Mouse (Mus musculus) liver, embryonic 16.5 days (tissue): Measurements from ENCODE around the gene Cdh24. TPM values are rescaled to one million over a fixed set of nuclear protein-coding genes. Genes with fewer than 3 reads are reported as not detected.

Experiments used
- ATAC-seq: fragments of 200-750 bp; cut with Nextera tagmentation; 2 replicates; pipeline ENCODE4 v1.8.0; 2017; ENCODE audit warnings: low read depth, mild to moderate bottlenecking, moderate number of reproducible peaks, moderate library complexity
- H3K27ac ChIP-seq: fragments of 300-500 bp; sonication (generic); 2 replicates; pipeline ENCODE4 v1.5.1; 2014; ENCODE audit warnings: mild to moderate bottlenecking, low read length
- H3K27me3 ChIP-seq: fragments of 300-500 bp; sonication (generic); 2 replicates; pipeline ENCODE4 v1.6.1; 2014; ENCODE audit warnings: low read depth, low read length, mixed read lengths; ENCODE audit not compliant: control insufficient read depth, insufficient read depth
- H3K36me3 ChIP-seq: fragments of 300-500 bp; sonication (generic); 2 replicates; pipeline ENCODE4 v1.6.1; 2014; ENCODE audit warnings: mild to moderate bottlenecking; ENCODE audit not compliant: control insufficient read depth, insufficient read depth
- H3K4me1 ChIP-seq: fragments of 300-500 bp; sonication (generic); 2 replicates; pipeline ENCODE4 v1.6.1; 2014; ENCODE audit warnings: low read depth, low read length, mixed read lengths; ENCODE audit not compliant: control insufficient read depth
- H3K4me2 ChIP-seq: fragments of 300-500 bp; sonication (generic); 2 replicates; pipeline ENCODE4 v1.6.1; 2014; ENCODE audit warnings: low read depth, low read length, mixed read lengths
- H3K4me3 ChIP-seq: fragments of 300-500 bp; sonication (generic); 2 replicates; pipeline ENCODE4 v1.5.1; 2014; ENCODE audit warnings: low read depth, mild to moderate bottlenecking, low read length
- H3K9ac ChIP-seq: fragments of 300-500 bp; sonication (generic); 2 replicates; pipeline ENCODE4 v1.6.1; 2014; ENCODE audit warnings: low read depth, low read length
- H3K9me3 ChIP-seq: fragments of 300-500 bp; sonication (generic); replicated peaks from 2 replicates; pipeline ENCODE4 v1.6.1; 2016; ENCODE audit warnings: low read length; ENCODE audit not compliant: control insufficient read depth
- WGBS: fragments of 180-500 bp; shearing (Covaris S2); extraction: QIAGEN DNeasy Blood & Tissue Kit; methylation state at CpG from one replicate; pipeline ENCODE4 v1.1.7; 2014; ENCODE audit not compliant: insufficient replicate concordance; 5-methylcytosine and 5-hydroxymethylcytosine counted together
- polyA plus RNA-seq: library from polyadenylated mRNA; unstranded; fragments of >200 nt; fragmentation: Nextera tagmentation; extraction: Ambion mirVana; gene quantifications from 2 replicates; pipeline ENCODE4 v1.2.1, GENCODE M21; 2015

The Cdh24 gene
- polyA plus RNA-seq, 1 experiment from 2014 or later, result 0.25 TPM

DNA sequence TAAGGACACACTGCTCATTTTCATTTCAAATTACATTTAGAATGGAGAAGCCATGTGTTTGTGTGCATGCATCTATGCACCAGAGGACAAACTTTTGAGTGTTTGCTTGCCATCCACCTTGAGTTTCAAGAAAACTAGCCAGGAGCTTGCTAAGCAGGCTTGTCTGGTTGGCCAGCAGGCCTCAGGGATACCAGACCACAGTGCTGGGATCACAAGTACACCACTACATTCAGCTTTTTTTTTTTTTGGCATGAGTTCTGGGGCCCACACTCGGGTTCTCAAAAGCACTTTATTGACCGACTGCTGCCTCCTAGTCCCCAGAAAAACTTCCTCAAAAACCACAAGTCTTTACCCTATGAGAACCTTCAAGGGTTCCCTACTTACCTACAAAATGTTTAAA, 33.2 kb upstream of the Cdh24 start:
- H3K27me3 ChIP-seq, result no peaks in the 10 kb centered on the region
- no peak overlapping the region for H3K27ac ChIP-seq
- ATAC-seq, result no peak
- H3K9ac ChIP-seq, result no peak overlapping the region
- 47% methylated on average over 2 of the region's 2 CpGs for WGBS
- peaks cover 35% of the 10 kb centered on the region for H3K36me3 ChIP-seq
- H3K4me1 ChIP-seq, result no peaks in the 10 kb centered on the region; the same call in 1 of the 2 replicates
- H3K9me3 ChIP-seq, result no peaks in the 10 kb centered on the region
- H3K4me3 ChIP-seq, result no peak overlapping the region
- H3K4me2 ChIP-seq, result no peak overlapping the region

DNA sequence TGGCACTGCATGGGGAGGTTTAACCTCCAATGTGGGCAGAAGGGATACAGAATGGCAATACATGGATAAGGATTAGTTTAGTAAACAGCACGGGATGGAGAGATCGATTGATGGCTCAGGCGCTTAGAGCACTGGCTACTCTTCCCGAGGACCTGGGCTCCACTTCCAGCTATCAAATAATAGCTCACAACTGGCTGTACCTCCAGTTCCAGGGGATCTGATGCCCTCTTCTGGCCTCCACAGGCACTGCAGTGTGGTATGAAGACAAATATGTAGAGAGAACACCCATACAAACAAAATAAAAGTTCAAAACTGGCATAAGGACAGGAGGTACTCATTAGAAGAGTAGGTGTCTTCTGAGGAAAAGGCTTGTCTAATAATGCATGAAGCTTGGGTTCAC, 28.2 kb upstream of the Cdh24 start:
- Histone ChIP-seq H3K9ac (no peak overlapping the region), H3K9me3 (no peaks in the 10 kb centered on the region), H3K4me1 (no peaks in the 10 kb centered on the region), H3K4me2 (no peak overlapping the region), H3K27ac (no peak overlapping the region), H3K4me3 (no peak overlapping the region), H3K36me3 (peaks cover 42% of the 10 kb centered on the region), H3K27me3 (no peaks in the 10 kb centered on the region)
- ATAC-seq, result 0 out of 2 replicates have a peak, but pooled peaks have one; percentile 35
- WGBS, result 54% methylated on average over 4 of the region's 4 CpGs

DNA sequence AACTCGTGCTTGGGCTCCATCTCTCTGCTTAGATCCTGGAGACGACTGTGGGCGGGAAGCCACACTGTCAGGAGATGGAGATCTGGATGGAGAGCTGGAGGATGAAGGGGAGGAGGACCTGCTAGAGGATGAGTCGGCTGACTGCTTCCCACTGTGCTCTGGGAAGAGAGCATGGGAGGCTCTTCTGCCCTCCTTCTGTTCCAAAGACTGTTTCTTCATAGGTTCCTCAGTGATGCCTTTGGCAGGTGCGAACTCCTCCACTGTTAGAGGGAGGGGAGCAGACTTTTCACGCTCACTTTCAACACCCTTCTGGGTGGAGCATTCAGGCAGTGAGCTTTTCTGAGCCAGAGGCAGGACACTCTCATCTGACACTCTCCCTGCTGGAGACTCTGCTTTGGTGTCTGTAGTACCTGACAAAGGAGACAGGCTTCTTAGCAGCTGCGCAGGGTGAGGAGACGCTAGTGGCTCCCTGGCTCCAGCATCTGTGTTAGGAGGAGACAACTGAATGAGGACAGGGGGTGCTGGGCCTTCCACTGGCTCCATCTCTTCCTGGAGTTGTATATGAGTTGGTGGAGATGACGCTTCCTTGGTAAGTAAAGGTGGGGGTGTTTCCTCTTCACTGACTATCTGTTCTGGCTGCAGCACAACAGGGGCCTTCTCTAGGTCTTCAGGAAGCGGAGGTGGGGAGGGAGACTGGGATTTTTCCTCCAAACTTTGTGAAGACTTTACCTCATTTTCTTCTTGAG, 23.5 kb upstream of the Cdh24 start:
- Histone ChIP-seq H3K9ac (no peak overlapping the region), H3K27ac (no peak overlapping the region), H3K4me3 (no peak overlapping the region), H3K4me2 (no peak overlapping the region), H3K36me3 (peaks cover 72% of the 10 kb centered on the region), H3K9me3 (no peaks in the 10 kb centered on the region), H3K4me1 (no peaks in the 10 kb centered on the region), H3K27me3 (no peaks in the 10 kb centered on the region)
- no peak for ATAC-seq
- 82% methylated on average over 10 of the region's 10 CpGs for WGBS

DNA sequence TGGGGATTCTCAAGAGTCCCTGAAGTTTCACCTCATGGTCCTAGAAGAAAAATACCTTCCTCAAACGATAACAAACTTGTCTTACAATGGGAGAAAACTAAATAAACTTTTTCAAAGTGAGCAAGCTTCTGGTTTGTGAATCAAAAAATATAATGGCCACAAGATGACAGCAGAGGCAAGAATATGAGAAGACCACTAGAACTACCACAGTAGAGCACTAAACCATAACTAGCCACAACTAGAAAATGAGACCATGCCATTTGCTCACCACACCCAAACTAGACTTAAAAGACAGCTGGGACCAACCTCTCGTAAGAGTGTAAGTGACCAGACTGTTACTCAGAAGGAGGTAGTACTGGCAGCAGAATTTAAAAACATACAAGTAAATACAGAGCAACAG, 18.8 kb upstream of the Cdh24 start:
- ATAC-seq, result no peak
- Histone ChIP-seq H3K4me1 (no peaks in the 10 kb centered on the region), H3K27ac (no peak overlapping the region), H3K9me3 (no peaks in the 10 kb centered on the region), H3K27me3 (no peaks in the 10 kb centered on the region), H3K9ac (no peak overlapping the region), H3K36me3 (peaks cover 75% of the 10 kb centered on the region), H3K4me2 (no peak overlapping the region), H3K4me3 (no peak overlapping the region)
- 81% methylated on average over 2 of the region's 2 CpGs for WGBS

DNA sequence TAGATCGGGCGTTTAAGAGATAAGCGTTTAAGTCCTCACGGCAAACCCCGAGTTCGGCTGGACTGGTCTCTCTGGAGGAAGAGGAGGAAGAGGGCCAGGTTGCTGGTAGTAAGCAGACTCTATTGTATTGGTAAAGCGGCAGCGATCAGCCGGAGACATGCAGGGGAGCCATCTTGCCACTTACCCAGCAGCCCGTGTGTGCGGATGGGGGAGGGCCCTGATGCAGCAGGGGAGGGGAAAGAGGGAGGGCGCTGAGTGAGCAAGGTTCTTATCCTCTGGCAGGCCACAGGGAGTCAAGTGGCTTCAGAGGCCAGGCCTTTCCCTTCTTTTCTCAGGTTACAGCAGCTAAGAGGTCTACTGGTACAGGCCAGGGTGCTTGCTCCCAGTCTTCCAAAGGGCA, 12.3 kb upstream of the Cdh24 start:
- Histone ChIP-seq H3K4me1 (peaks cover 23% of the 10 kb centered on the region), H3K4me3 (peak overlapping the region; percentile 74), H3K9me3 (no peaks in the 10 kb centered on the region), H3K27ac (peak overlapping the region; percentile 63), H3K36me3 (peaks cover 51% of the 10 kb centered on the region), H3K4me2 (peak overlapping the region; percentile 71), H3K27me3 (no peaks in the 10 kb centered on the region), H3K9ac (peak overlapping the region; percentile 77)
- WGBS, result 1% methylated on average over 12 of the region's 12 CpGs
- peak; percentile 90 for ATAC-seq

DNA sequence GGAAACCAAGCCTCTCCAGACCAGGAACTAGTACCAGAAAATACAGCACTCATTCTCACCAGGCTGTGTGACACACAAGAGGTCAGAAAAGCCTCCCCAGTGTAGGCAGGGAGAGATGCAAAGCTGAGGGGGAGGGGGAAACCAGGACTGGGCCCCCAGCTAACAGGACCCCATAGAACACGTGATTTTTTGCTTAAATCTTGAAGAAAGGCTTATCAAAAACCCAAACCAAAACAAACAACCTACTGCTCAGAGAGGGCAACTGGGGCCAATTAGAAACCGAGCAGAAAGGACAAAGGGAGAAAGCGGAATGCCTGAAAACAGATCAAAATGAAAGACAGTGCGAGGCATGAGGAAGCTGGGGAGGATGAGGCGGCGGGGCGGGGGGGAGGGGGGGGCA, 11.6 kb upstream of the Cdh24 start:
- whole genome bisulfite sequencing, result 0% methylated on average over 7 of the region's 7 CpGs
- Histone ChIP-seq H3K27ac (no peak overlapping the region; the same call in 1 of the 2 replicates), H3K4me1 (peaks cover 23% of the 10 kb centered on the region), H3K4me3 (peak overlapping the region; percentile 74), H3K9me3 (no peaks in the 10 kb centered on the region), H3K9ac (peak overlapping the region; percentile 77), H3K27me3 (no peaks in the 10 kb centered on the region), H3K4me2 (peak overlapping the region; percentile 71), H3K36me3 (peaks cover 51% of the 10 kb centered on the region)
- no peak for ATAC-seq

DNA sequence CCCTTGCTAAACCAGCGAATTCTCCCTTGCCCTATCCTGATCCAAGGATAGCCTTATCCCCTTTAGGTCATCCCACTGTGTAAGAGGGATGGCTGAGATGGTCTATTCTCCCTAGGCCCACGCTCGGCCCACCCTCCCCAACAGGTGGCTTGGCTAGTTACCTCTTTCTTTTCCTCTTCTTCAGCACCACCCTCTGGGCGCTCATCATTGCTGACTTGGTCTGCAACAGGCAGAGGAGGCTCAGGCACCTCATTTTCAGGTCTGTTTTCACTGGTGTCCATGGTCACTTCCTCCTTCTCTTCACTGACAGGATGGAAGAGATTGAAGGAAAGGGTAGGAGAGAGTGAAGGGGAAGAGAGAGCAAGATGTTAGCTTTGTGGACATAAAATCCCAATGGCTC, 10.4 kb upstream of the Cdh24 start:
- Histone ChIP-seq H3K4me2 (no peak overlapping the region), H3K36me3 (peaks cover 47% of the 10 kb centered on the region), H3K27ac (no peak overlapping the region), H3K9me3 (no peaks in the 10 kb centered on the region), H3K4me1 (peaks cover 23% of the 10 kb centered on the region), H3K4me3 (no peak overlapping the region), H3K9ac (no peak overlapping the region), H3K27me3 (no peaks in the 10 kb centered on the region)
- WGBS, result 65% methylated on average over 4 of the region's 4 CpGs
- ATAC-seq, result no peak

DNA sequence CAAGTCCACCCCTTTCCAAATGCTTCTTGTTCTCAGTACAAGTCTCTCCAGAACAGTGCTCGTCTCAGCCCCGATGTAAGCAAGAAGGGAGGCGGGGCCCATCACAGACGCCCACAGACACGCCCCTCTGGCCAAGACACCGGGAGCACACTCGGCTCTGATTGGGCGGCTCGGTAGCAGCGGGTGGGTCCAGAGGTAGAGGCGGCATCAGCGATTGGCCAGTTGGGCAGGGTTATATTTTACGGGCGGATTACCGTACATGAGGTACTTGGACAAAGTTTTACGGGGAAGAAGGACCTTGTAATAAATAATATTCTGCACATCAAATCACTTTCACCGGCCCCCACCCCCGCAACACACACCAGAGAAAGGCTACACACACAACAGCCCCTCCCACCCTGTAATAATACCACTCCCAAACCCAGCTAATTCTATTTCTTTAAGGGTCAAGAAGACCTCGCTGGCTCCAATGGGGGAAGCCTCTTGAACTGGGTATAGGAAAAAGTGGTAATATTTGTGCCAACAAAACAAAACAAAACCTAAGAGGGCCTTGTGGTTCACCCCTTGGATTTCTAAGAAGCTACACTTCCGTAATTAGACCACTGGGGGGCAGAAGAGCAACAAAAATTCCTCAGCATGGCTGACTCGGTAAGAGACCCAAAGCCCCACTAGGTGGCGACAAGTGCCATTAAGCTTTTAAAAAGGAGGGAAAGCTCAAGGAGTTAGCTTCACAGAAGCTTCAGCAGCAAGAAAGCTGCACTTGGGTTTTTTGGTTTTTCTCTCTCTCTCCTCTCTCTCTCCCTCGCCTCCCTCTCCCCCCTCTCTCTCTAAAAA, 9.7 kb upstream of the Cdh24 start:
- Histone ChIP-seq H3K36me3 (peaks cover 50% of the 10 kb centered on the region), H3K4me2 (no peak overlapping the region), H3K4me3 (no peak overlapping the region), H3K4me1 (peaks cover 23% of the 10 kb centered on the region), H3K9me3 (no peaks in the 10 kb centered on the region), H3K9ac (no peak overlapping the region), H3K27ac (no peak overlapping the region), H3K27me3 (no peaks in the 10 kb centered on the region)
- WGBS, result 53% methylated on average over 23 of the region's 23 CpGs
- peak; percentile 54 for ATAC-seq

DNA sequence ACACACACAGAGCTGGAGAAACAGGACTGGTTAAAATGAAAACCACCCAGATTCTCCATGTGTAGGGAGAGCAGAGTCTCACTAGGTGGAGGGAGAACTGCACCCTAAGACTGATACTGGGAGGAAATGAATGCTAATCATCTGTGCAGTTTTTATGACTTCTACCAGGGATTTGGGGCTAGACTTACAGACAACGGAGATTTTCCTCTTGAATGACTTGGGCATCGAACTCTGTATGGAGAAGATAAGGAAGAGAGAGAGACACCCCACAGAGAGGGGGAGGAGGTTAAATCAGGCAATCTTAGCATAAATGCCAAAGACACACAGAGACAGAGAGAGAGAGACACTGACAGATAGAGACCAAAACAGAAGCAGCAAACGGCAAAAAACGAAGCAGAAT, 6.7 kb upstream of the Cdh24 start:
- Histone ChIP-seq H3K9ac (no peak overlapping the region), H3K36me3 (peaks cover 72% of the 10 kb centered on the region)

More for the DNA sequence above, 6.7 kb upstream of the Cdh24 start:
- peaks cover 16% of the 10 kb centered on the region for H3K4me1 ChIP-seq
- ATAC-seq, result no peak
- WGBS, result 37% methylated on average over 4 of the region's 4 CpGs
- H3K4me3 ChIP-seq, result no peak overlapping the region
- no peak overlapping the region for H3K27ac ChIP-seq
- H3K9me3 ChIP-seq, result no peaks in the 10 kb centered on the region
- H3K4me2 ChIP-seq, result no peak overlapping the region
- no peaks in the 10 kb centered on the region for H3K27me3 ChIP-seq
